Mouse (Mus musculus) intestine, postnatal 0 days (tissue): ENCODE measurements at regions not wholly inside any gene's neighbourhood (a gene's known extent, or its start where the extent isn't known, plus 50 kb on each side); places are given as distances from the start of the nearest gene placed in this dataset.

Experiments
- ATAC-seq: fragments of 200-750 bp; cut with Nextera tagmentation; 2 replicates; pipeline ENCODE4 v1.8.0; 2017; ENCODE audit warnings: mild to moderate bottlenecking, moderate TSS enrichment, moderate library complexity
- H3K27ac ChIP-seq: fragments of 300-500 bp; sonication (generic); 2 replicates; pipeline ENCODE4 v1.5.1; 2014; ENCODE audit warnings: mild to moderate bottlenecking, low read depth, low read length, moderate library complexity
- H3K27me3 ChIP-seq: fragments of 300-500 bp; sonication (generic); replicated peaks from 2 replicates; pipeline ENCODE4 v1.6.1; 2014; ENCODE audit warnings: low read length, mixed read lengths; ENCODE audit not compliant: control insufficient read depth, insufficient read depth
- H3K36me3 ChIP-seq: fragments of 300-500 bp; sonication (generic); 2 replicates; pipeline ENCODE4 v1.6.1; 2014; ENCODE audit warnings: mild to moderate bottlenecking, moderate library complexity; ENCODE audit not compliant: control insufficient read depth, insufficient read depth
- H3K4me1 ChIP-seq: fragments of 300-500 bp; sonication (generic); replicated peaks from 2 replicates; pipeline ENCODE4 v1.6.1; 2014; ENCODE audit warnings: antibody characterized with exemption, low read length, mixed read lengths; ENCODE audit not compliant: control insufficient read depth, insufficient read depth
- H3K4me2 ChIP-seq: fragments of 300-500 bp; sonication (generic); replicated peaks from 2 replicates; pipeline ENCODE4 v1.6.1; 2014; ENCODE audit warnings: low read depth, mild to moderate bottlenecking, moderate library complexity
- H3K4me3 ChIP-seq: fragments of 300-500 bp; sonication (generic); 2 replicates; pipeline ENCODE4 v1.5.1; 2014; ENCODE audit warnings: low read depth, low read length
- H3K9ac ChIP-seq: fragments of 300-500 bp; sonication (generic); 2 replicates; pipeline ENCODE4 v1.6.1; 2014; ENCODE audit warnings: mild to moderate bottlenecking, low read depth, low read length
- H3K9me3 ChIP-seq: fragments of 300-500 bp; sonication (generic); 2 replicates; pipeline ENCODE4 v1.6.1; 2016; ENCODE audit warnings: mixed run types; ENCODE audit not compliant: control insufficient read depth
- CTCF ChIP-seq: sonication (generic); IDR thresholded peaks from 2 replicates; pipeline ENCODE4 v1.5.1; 2016; ENCODE audit warnings: low read depth, mild to moderate bottlenecking, control low read depth, antibody characterized with exemption, moderate library complexity
- WGBS: fragments of 180-500 bp; shearing (Covaris S2); extraction: QIAGEN DNeasy Blood & Tissue Kit; methylation state at CpG from one replicate; pipeline ENCODE4 v1.1.7; 2014; 5-methylcytosine and 5-hydroxymethylcytosine counted together

GRCm38 (mm10) chr6:50042127-50042526, 67.9 kb upstream of the Mpp6 start:
- no peaks in the 10 kb centered on the region for H3K36me3 ChIP-seq
- no peaks in the 10 kb centered on the region for H3K9me3 ChIP-seq
- no peaks in the 10 kb centered on the region for H3K27me3 ChIP-seq
- ATAC-seq, result no peak
- no peak overlapping the region for H3K9ac ChIP-seq
- no peak overlapping the region for H3K27ac ChIP-seq
- H3K4me2 ChIP-seq, result no peak overlapping the region
- WGBS, result 23% methylated on average over 3 of the region's 3 CpGs
- TF ChIP-seq CTCF, result no peak
- H3K4me1 ChIP-seq, result no peaks in the 10 kb centered on the region
- no peak overlapping the region for H3K4me3 ChIP-seq

- WGBS, result 81% methylated on average over 1 of the region's 1 CpGs
- Histone ChIP-seq H3K9ac (no peak overlapping the region), H3K4me3 (no peak overlapping the region), H3K27me3 (no peaks in the 10 kb centered on the region), H3K9me3 (no peaks in the 10 kb centered on the region), H3K4me1 (no peaks in the 10 kb centered on the region), H3K4me2 (no peak overlapping the region), H3K36me3 (no peaks in the 10 kb centered on the region), H3K27ac (no peak overlapping the region)
- ATAC-seq, result no peak
- TF ChIP-seq CTCF, result no peak
Observed at GRCm38 (mm10) chr6:50044165-50044564, 65.9 kb upstream of the Mpp6 start.

- H3K4me3 ChIP-seq, result no peak overlapping the region
- 56% methylated on average over 5 of the region's 5 CpGs for WGBS
- no peaks in the 10 kb centered on the region for H3K36me3 ChIP-seq
- no peak overlapping the region for H3K9ac ChIP-seq
- no peak for TF ChIP-seq CTCF
- H3K27ac ChIP-seq, result no peak overlapping the region
- H3K4me1 ChIP-seq, result no peaks in the 10 kb centered on the region
- H3K9me3 ChIP-seq, result no peaks in the 10 kb centered on the region
- no peak overlapping the region for H3K4me2 ChIP-seq
- no peaks in the 10 kb centered on the region for H3K27me3 ChIP-seq
- ATAC-seq, result no peak
Observed at GRCm38 (mm10) chr6:50046721-50047120, 63.3 kb upstream of the Mpp6 start.

- no peak for TF ChIP-seq CTCF
- Histone ChIP-seq H3K4me1 (no peaks in the 10 kb centered on the region), H3K27ac (no peak overlapping the region), H3K36me3 (no peaks in the 10 kb centered on the region), H3K9me3 (no peaks in the 10 kb centered on the region), H3K4me3 (no peak overlapping the region), H3K9ac (no peak overlapping the region), H3K4me2 (no peak overlapping the region), H3K27me3 (no peaks in the 10 kb centered on the region)
- WGBS, result 78% methylated on average over 2 of the region's 2 CpGs
- no peak for ATAC-seq
Observed at GRCm38 (mm10) chr6:50052416-50052815, 57.6 kb upstream of the Mpp6 start.

- Histone ChIP-seq H3K36me3 (no peaks in the 10 kb centered on the region), H3K27ac (no peak overlapping the region), H3K9me3 (no peaks in the 10 kb centered on the region), H3K27me3 (no peaks in the 10 kb centered on the region), H3K4me1 (no peaks in the 10 kb centered on the region), H3K9ac (no peak overlapping the region), H3K4me2 (no peak overlapping the region), H3K4me3 (no peak overlapping the region)
- WGBS, result 65% methylated on average over 2 of the region's 2 CpGs
- ATAC-seq, result no peak
- no peak for TF ChIP-seq CTCF
Observed at GRCm38 (mm10) chr6:50053086-50053485, 57.0 kb upstream of the Mpp6 start.

- ATAC-seq, result no peak
- H3K9ac ChIP-seq, result no peak overlapping the region
- WGBS, result 89% methylated on average over 13 of the region's 13 CpGs
- H3K4me3 ChIP-seq, result no peak overlapping the region
- H3K36me3 ChIP-seq, result no peaks in the 10 kb centered on the region
- TF ChIP-seq CTCF, result no peak
- H3K27me3 ChIP-seq, result no peaks in the 10 kb centered on the region
- H3K4me2 ChIP-seq, result no peak overlapping the region
- no peak overlapping the region for H3K27ac ChIP-seq
- H3K9me3 ChIP-seq, result no peaks in the 10 kb centered on the region
- H3K4me1 ChIP-seq, result no peaks in the 10 kb centered on the region
Observed at GRCm38 (mm10) chr6:50054233-50054632, 55.8 kb upstream of the Mpp6 start.

- WGBS, result 88% methylated on average over 11 of the region's 11 CpGs
- no peaks in the 10 kb centered on the region for H3K4me1 ChIP-seq
- no peaks in the 10 kb centered on the region for H3K36me3 ChIP-seq
- no peak overlapping the region for H3K4me3 ChIP-seq
- no peak for ATAC-seq
- no peak overlapping the region for H3K4me2 ChIP-seq
- no peak overlapping the region for H3K27ac ChIP-seq
- no peak overlapping the region for H3K9ac ChIP-seq
- TF ChIP-seq CTCF, result no peak
- H3K9me3 ChIP-seq, result no peaks in the 10 kb centered on the region
- H3K27me3 ChIP-seq, result no peaks in the 10 kb centered on the region
Observed at GRCm38 (mm10) chr6:50058596-50058995, 51.4 kb upstream of the Mpp6 start.
